Mouse (Mus musculus) stomach, postnatal 0 days (tissue): ENCODE measurements around the gene Ak4.

Source experiments
- CTCF ChIP-seq: IDR thresholded peaks from 2 replicates; pipeline ENCODE4 v1.5.1; 2016; ENCODE audit warnings: antibody characterized with exemption, low read depth, mild to moderate bottlenecking, moderate library complexity
- EP300 ChIP-seq: optimal IDR thresholded peaks from 2 replicates; pipeline ENCODE3; 2016; ENCODE audit warnings: antibody characterized with exemption

DNA sequence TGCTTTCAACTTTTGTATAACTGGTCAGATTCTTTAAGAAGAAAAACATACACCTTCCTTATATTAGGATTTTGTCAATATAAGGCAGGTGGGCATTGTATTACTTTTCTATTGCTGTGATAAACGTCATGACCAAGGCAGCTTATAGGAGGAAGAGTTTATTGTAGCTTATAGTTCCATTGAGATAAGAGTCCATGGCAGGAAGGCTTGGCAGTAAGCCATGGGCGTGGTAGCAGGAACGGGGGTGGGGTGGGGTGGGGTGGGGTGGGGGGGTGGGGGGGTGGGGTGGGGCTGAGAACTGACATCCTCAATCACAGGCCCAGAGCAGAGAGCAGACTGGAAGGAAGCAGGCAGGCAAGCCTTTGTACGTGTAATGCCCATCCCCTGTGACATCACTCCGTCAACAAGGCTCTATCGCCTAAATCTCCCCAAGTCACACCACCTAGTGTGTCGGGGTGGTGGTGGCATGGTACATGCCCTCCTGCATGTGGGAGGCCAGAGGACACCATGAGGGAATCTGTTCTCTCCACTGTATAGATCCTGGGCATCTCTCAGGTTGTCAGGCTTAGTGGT lies 24.4 kb downstream of the Ak4 start:
- peak; percentile 26 for TF ChIP-seq CTCF
- TF ChIP-seq EP300, result no peak
